In genomic region chr2:31130815-31131299, GRCm38 (mm10) we compare ENCODE assay signal across 8 mouse cellular contexts. TPM values are rescaled to one million over a fixed set of nuclear protein-coding genes. Genes with fewer than 3 reads are reported as not detected.
DNase-seq lines count a peak whose midpoint lies in the region; ATAC-seq and TF ChIP-seq lines count a peak whose summit lies in the region.

No protein-coding gene starts in this region.

- no peak overlapping the region for H3K9ac ChIP-seq in hindbrain, embryonic 14.5 days
- no peak overlapping the region for H3K9ac ChIP-seq in midbrain, embryonic 14.5 days (replicated peaks; ENCODE audit: low read length)

- no peak overlapping the region for H3K4me2 ChIP-seq in hindbrain, embryonic 14.5 days (replicated peaks)
- H3K4me2 ChIP-seq in midbrain, embryonic 14.5 days (ENCODE audit: low read length), result no peak overlapping the region

- H3K27me3 ChIP-seq in hindbrain, embryonic 10.5 days (ENCODE audit: insufficient read depth, poor library complexity, severe bottlenecking), result no peaks in the 10 kb centered on the region
- H3K27me3 ChIP-seq in hindbrain, embryonic 14.5 days (ENCODE audit: control insufficient read depth, insufficient read depth, low read length), result no peaks in the 10 kb centered on the region
- no peaks in the 10 kb centered on the region for H3K27me3 ChIP-seq in G1E (ENCODE audit: insufficient read depth, low read length)
- H3K27me3 ChIP-seq in splenic B cell, adult 2 months (ENCODE audit: control insufficient read depth, insufficient read depth, low read length, poor library complexity, severe bottlenecking), result no peaks in the 10 kb centered on the region
- H3K27me3 ChIP-seq in midbrain, embryonic 14.5 days (ENCODE audit: control insufficient read depth, insufficient read depth, low read length), result no peaks in the 10 kb centered on the region

- DNase-seq in hindbrain, embryonic 10.5 days (ENCODE audit: low spot score), result no peak
- no peak for DNase-seq in hindbrain, embryonic 14.5 days (ENCODE audit: low spot score)
- peak; percentile 37 for DNase-seq in G1E (ENCODE audit: low spot score)
- DNase-seq in kidney, postnatal 14 days, result peak; percentile 61
- peak; percentile 59 for DNase-seq in splenic B cell, adult 2 months (ENCODE audit: low read depth, low spot score)
- no peak for DNase-seq in midbrain, embryonic 14.5 days
- DNase-seq in urinary bladder, postnatal 14 days (ENCODE audit: low spot score), result no peak

- ATAC-seq in hindbrain, embryonic 14.5 days (ENCODE audit: low FRiP score), result no peak
- ATAC-seq in G1E (ENCODE audit: extremely low read depth, insufficient number of reproducible peaks, low FRiP score, poor library complexity, severe bottlenecking), result peak; percentile 40
- ATAC-seq in midbrain, embryonic 14.5 days (ENCODE audit: low FRiP score, low TSS enrichment), result no peak
- no peak for ATAC-seq in frontal cortex, adult (ENCODE audit: low TSS enrichment)

- no peak for TF ChIP-seq CTCF in G1E (IDR thresholded peaks at IDR 0.05; ENCODE audit: low read depth, low read length)

- 75% methylated on average over 8 of the region's 8 CpGs for WGBS in hindbrain, embryonic 10.5 days
- 83% methylated on average over 8 of the region's 8 CpGs for WGBS in hindbrain, embryonic 14.5 days
- WGBS in midbrain, embryonic 14.5 days, result 81% methylated on average over 8 of the region's 8 CpGs

- H3K4me1 ChIP-seq in hindbrain, embryonic 10.5 days (replicated peaks), result peaks cover 52% of the 10 kb centered on the region
- H3K4me1 ChIP-seq in hindbrain, embryonic 14.5 days (replicated peaks; ENCODE audit: control insufficient read depth, insufficient read depth, low read length), result no peaks in the 10 kb centered on the region
- H3K4me1 ChIP-seq in G1E (ENCODE audit: insufficient read depth, low read depth, low read length), result peaks cover 66% of the 10 kb centered on the region
- H3K4me1 ChIP-seq in midbrain, embryonic 14.5 days (ENCODE audit: control insufficient read depth, insufficient read depth, low read length), result no peaks in the 10 kb centered on the region

- H3K9me3 ChIP-seq in hindbrain, embryonic 10.5 days, result no peaks in the 10 kb centered on the region
- no peaks in the 10 kb centered on the region for H3K9me3 ChIP-seq in hindbrain, embryonic 14.5 days (ENCODE audit: control insufficient read depth, low read length)
- H3K9me3 ChIP-seq in G1E (replicated peaks), result no peaks in the 10 kb centered on the region
- no peaks in the 10 kb centered on the region for H3K9me3 ChIP-seq in midbrain, embryonic 14.5 days (ENCODE audit: control insufficient read depth, low read length)

- H3K4me3 ChIP-seq in hindbrain, embryonic 10.5 days, result no peak overlapping the region
- H3K4me3 ChIP-seq in hindbrain, embryonic 14.5 days (replicated peaks; ENCODE audit: low read length), result no peak overlapping the region
- peak overlapping the region; percentile 5; the same call in 1 of the 2 replicates for H3K4me3 ChIP-seq in G1E (ENCODE audit: low read depth, low read length)
- no peak overlapping the region for H3K4me3 ChIP-seq in midbrain, embryonic 14.5 days (replicated peaks; ENCODE audit: low read depth, low read length)

- peak overlapping the region; percentile 31; the same call in 1 of the 2 replicates for H3K27ac ChIP-seq in hindbrain, embryonic 10.5 days
- H3K27ac ChIP-seq in hindbrain, embryonic 14.5 days, result no peak overlapping the region
- no peak overlapping the region for H3K27ac ChIP-seq in midbrain, embryonic 14.5 days (replicated peaks; ENCODE audit: low read depth, low read length)

- H3K36me3 ChIP-seq in hindbrain, embryonic 10.5 days, result no peaks in the 10 kb centered on the region
- H3K36me3 ChIP-seq in hindbrain, embryonic 14.5 days (replicated peaks; ENCODE audit: control insufficient read depth, insufficient read depth), result no peaks in the 10 kb centered on the region
- H3K36me3 ChIP-seq in G1E (replicated peaks), result peaks cover 47% of the 10 kb centered on the region
- H3K36me3 ChIP-seq in splenic B cell, adult 2 months (ENCODE audit: control insufficient read depth, insufficient read depth, low read length, poor library complexity, severe bottlenecking), result no peaks in the 10 kb centered on the region
- H3K36me3 ChIP-seq in midbrain, embryonic 14.5 days (ENCODE audit: control insufficient read depth, insufficient read depth, low read length), result no peaks in the 10 kb centered on the region

RNA-seq across cellular contexts. Expression of gene Fnbp1, which starts 11.0 kb away (rescaled TPM):
- polyA plus RNA-seq in hindbrain, embryonic 10.5 days (2016; fragmentation: Nextera tagmentation; extraction: Ambion mirVana), result 14.7 and 16.0 TPM in 2 replicates
- 28.9 and 29.1 TPM in 2 replicates for polyA plus RNA-seq in hindbrain, embryonic 14.5 days (2014; fragmentation: Nextera tagmentation; extraction: Ambion mirVana)
- total RNA-seq in G1E (2014; fragmentation: Nextera tagmentation), result 68.4 and 79.6 TPM in 2 replicates
- total RNA-seq in G1E (2017), result 26.1 and 38.1 TPM in 2 replicates
- polyA plus RNA-seq in G1E (2012), result 61.7 and 77.8 TPM in 2 replicates
- polyA plus RNA-seq in midbrain, embryonic 14.5 days (2014; fragmentation: Nextera tagmentation; extraction: Ambion mirVana), result 18.3 and 21.0 TPM in 2 replicates

RNA-seq across cellular contexts. Expression of gene Gpr107, which starts 21.3 kb away (rescaled TPM):
- polyA plus RNA-seq in hindbrain, embryonic 10.5 days (2016; fragmentation: Nextera tagmentation; extraction: Ambion mirVana), result 35.1 and 35.5 TPM in 2 replicates
- polyA plus RNA-seq in hindbrain, embryonic 14.5 days (2014; fragmentation: Nextera tagmentation; extraction: Ambion mirVana), result 25.1 and 26.1 TPM in 2 replicates
- total RNA-seq in G1E (2014; fragmentation: Nextera tagmentation) (50.5 and 74.9 TPM in 2 replicates), G1E (2017) (30.4 and 37.2 TPM in 2 replicates)
- polyA plus RNA-seq in G1E (2012), result 6.7 and 8.2 TPM in 2 replicates
- polyA plus RNA-seq in midbrain, embryonic 14.5 days (2014; fragmentation: Nextera tagmentation; extraction: Ambion mirVana), result 25.5 and 25.6 TPM in 2 replicates

Comparison
In these comparisons a context has a peak if more than half of its experiments do, and no peak if none do; other contexts are left out.
1. DNase-seq: peak in G1E (single experiment), kidney, postnatal 14 days (single experiment) and splenic B cell, adult 2 months (single experiment); none in hindbrain, embryonic 10.5 days (single experiment), hindbrain, embryonic 14.5 days (single experiment), midbrain, embryonic 14.5 days (single experiment) and urinary bladder, postnatal 14 days (single experiment).